Comparison of ENCODE assay signal across 8 mouse cellular contexts in the genomic region with DNA sequence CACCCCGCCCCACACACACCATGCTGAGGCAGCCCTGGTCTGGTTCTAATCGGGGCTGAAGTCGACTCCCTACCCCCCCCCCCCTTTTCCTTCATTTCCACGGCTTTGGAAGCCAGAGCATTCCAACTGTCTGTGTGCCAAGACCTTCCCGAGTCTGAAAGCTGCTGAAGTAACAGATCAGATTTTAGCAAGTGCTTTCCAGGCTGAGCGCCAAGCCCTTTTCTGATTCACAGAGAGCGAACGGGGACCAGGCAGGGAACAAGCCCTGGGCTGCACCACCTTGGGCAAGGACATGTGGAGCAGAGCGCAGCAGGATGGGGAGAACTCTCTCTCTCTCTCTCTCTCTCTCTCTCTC. TPM values are rescaled to one million over a fixed set of nuclear protein-coding genes. Genes with fewer than 3 reads are reported as not detected.
DNase-seq lines count a peak whose midpoint lies in the region; ATAC-seq and TF ChIP-seq lines count a peak whose summit lies in the region.

No protein-coding gene starts in this region.

- POLR2A ChIA-PET in Patski (lab: Charles Lee), result interaction anchor here (0.7 kb wide), 1 partner anchor 30 kb away, joined by 8 read pairs; no protein-coding TSS in a partner anchor

- H3K4me2 ChIP-seq in hindbrain, embryonic 12.5 days (replicated peaks), result peak overlapping the region; percentile 86

- WGBS in cerebellum, adult 2 months, result 2% methylated on average over 9 of the region's 9 CpGs
- 9% methylated on average over 9 of the region's 9 CpGs for WGBS in hindbrain, embryonic 12.5 days

- TF ChIP-seq POLR2A in cerebellum, adult 2 months (IDR thresholded peaks at IDR 0.05; ENCODE audit: borderline replicate concordance, insufficient read depth, low read length), result no peak

- no peaks in the 10 kb centered on the region for H3K4me1 ChIP-seq in cerebellum, adult 2 months (ENCODE audit: control insufficient read depth, insufficient read depth, low read length)
- H3K4me1 ChIP-seq in hindbrain, embryonic 12.5 days, result peaks cover 42% of the 10 kb centered on the region

- TF ChIP-seq CTCF in Patski (IDR thresholded peaks at IDR 0.05), result no peak
- no peak for TF ChIP-seq CTCF in cerebellum, adult 2 months (IDR thresholded peaks at IDR 0.05; ENCODE audit: borderline replicate concordance, insufficient read depth, low read depth, low read length)

- H3K36me3 ChIP-seq in hindbrain, embryonic 12.5 days, result peaks cover 12% of the 10 kb centered on the region

- H3K4me3 ChIP-seq in cerebellum, adult 2 months (replicated peaks; ENCODE audit: insufficient read depth, low read depth, low read length), result no peak overlapping the region
- H3K4me3 ChIP-seq in hindbrain, embryonic 12.5 days, result peak overlapping the region; percentile 71

- H3K27me3 ChIP-seq in Patski, result no peaks in the 10 kb centered on the region
- H3K27me3 ChIP-seq in cerebellum, adult 2 months (ENCODE audit: control insufficient read depth, insufficient read depth, low read length), result 0 out of 2 replicates have a peak, but pooled peaks cover 3% of the 10 kb centered on the region
- peaks cover 44% of the 10 kb centered on the region for H3K27me3 ChIP-seq in hindbrain, embryonic 12.5 days

- ATAC-seq in Patski, result no peak
- no peak for ATAC-seq in hindbrain, embryonic 12.5 days (ENCODE audit: low FRiP score)
- no peak for ATAC-seq in megakaryocyte, adult 5-6 weeks (ENCODE audit: poor library complexity, severe bottlenecking)

- peak; percentile 63 for DNase-seq in Patski (ENCODE audit: low read depth, low spot score)
- peak; percentile 56 to 60 for DNase-seq in cerebellum, adult 2 months
- DNase-seq in gastrocnemius, adult 18-20 months (ENCODE audit: low spot score), result peak; percentile 87
- peak; percentile 84 for DNase-seq in layer of hippocampus, postnatal 10 days (ENCODE audit: low spot score in 2 of 2)
- DNase-seq in lung, postnatal 25 days (ENCODE audit: low spot score), result peak; percentile 61
- DNase-seq in telencephalon, adult 2 months (ENCODE audit: low read depth, low spot score), result peak; percentile 91

- in situ Hi-C loops in Patski (cut with MboI; ENCODE audit: low pct_unique_long_range_greater_than_20kb), result loop anchor here (10.0 kb wide), 1 partner anchor 521 kb away; no protein-coding TSS in a partner anchor

- CTCF ChIA-PET in Patski (lab: Charles Lee), result no interaction called here

- peak overlapping the region; percentile 5 for H3K9ac ChIP-seq in hindbrain, embryonic 12.5 days

- no peaks in the 10 kb centered on the region for H3K9me3 ChIP-seq in hindbrain, embryonic 12.5 days (replicated peaks)

- no peak overlapping the region for H3K27ac ChIP-seq in cerebellum, adult 2 months (ENCODE audit: insufficient read depth, low read length)
- H3K27ac ChIP-seq in hindbrain, embryonic 12.5 days, result no peak overlapping the region; the same call in 1 of the 2 replicates

RNA-seq across cellular contexts. Expression of a gene that starts 1.1 kb away (rescaled TPM):
- 4.3 TPM for polyA plus RNA-seq in Patski (2021)
- 5.4 and 7.2 TPM in 2 replicates for polyA plus RNA-seq in cerebellum, adult 2 months (2012; rRNA removed)
- 1 to 10 TPM; 1.0 to 1.1 TPM for total RNA-seq in gastrocnemius, adult 18-20 months (2021)
- 9.8 and 10.7 TPM in 2 replicates for polyA plus RNA-seq in hindbrain, embryonic 12.5 days (2016; fragmentation: Nextera tagmentation; extraction: Ambion mirVana)
- total RNA-seq in layer of hippocampus, postnatal 10 days (2021), result 1 to 10 TPM; 8.1 to 8.9 TPM
- total RNA-seq in megakaryocyte, adult 5-6 weeks (2015), result not detected in 2 replicates
- total RNA-seq in megakaryocyte, adult 5-6 weeks (2017), result not detected in 2 replicates

RNA-seq across cellular contexts. Expression of a gene that starts 16.9 kb away (rescaled TPM):
- polyA plus RNA-seq in Patski (2021), result 908 TPM
- polyA plus RNA-seq in cerebellum, adult 2 months (2012; rRNA removed), result 255 and 267 TPM in 2 replicates
- total RNA-seq in gastrocnemius, adult 18-20 months (2021), result 100 to 1,000 TPM; 118 to 128 TPM
- polyA plus RNA-seq in hindbrain, embryonic 12.5 days (2016; fragmentation: Nextera tagmentation; extraction: Ambion mirVana), result 615 and 624 TPM in 2 replicates
- total RNA-seq in layer of hippocampus, postnatal 10 days (2021), result 100 to 1,000 TPM; 225 to 246 TPM
- 717 and 796 TPM in 2 replicates for total RNA-seq in megakaryocyte, adult 5-6 weeks (2015)
- 1,083 and 1,097 TPM in 2 replicates for total RNA-seq in megakaryocyte, adult 5-6 weeks (2017)

RNA-seq across cellular contexts. Expression of a gene that starts 57.3 kb away (rescaled TPM):
- polyA plus RNA-seq in Patski (2021), result 0.32 TPM
- polyA plus RNA-seq in cerebellum, adult 2 months (2012; rRNA removed), result 12.4 and 14.3 TPM in 2 replicates
- not detected for total RNA-seq in gastrocnemius, adult 18-20 months (2021)
- polyA plus RNA-seq in hindbrain, embryonic 12.5 days (2016; fragmentation: Nextera tagmentation; extraction: Ambion mirVana), result 29.8 and 33.8 TPM in 2 replicates
- not detected for total RNA-seq in layer of hippocampus, postnatal 10 days (2021)
- total RNA-seq in megakaryocyte, adult 5-6 weeks (2015), result not detected in 2 replicates
- total RNA-seq in megakaryocyte, adult 5-6 weeks (2017), result not detected in 2 replicates

Comparison
In these comparisons a context has a peak if more than half of its experiments do, and no peak if none do; other contexts are left out.
1. RNA of a gene that starts 1.1 kb away (total RNA-seq): 8.1 to 8.9 TPM in layer of hippocampus, postnatal 10 days; 1.0 to 1.1 TPM in gastrocnemius, adult 18-20 months and not detected in megakaryocyte, adult 5-6 weeks; every median in the first group is over 4 times any median in the second.
2. Peak in every context shown above with its lines, with median percentiles within 50 percentile points of each other: DNase-seq.